Mouse (Mus musculus) brain, adult 10 weeks (tissue): ENCODE data around the gene G530012D18Rik. TPM values are rescaled to one million over a fixed set of nuclear protein-coding genes. Genes with fewer than 3 reads are reported as not detected.

ENCODE experiments used
- polyA plus RNA-seq: library from polyadenylated mRNA; stranded (reverse); fragments of 350-450 nt; fragmentation: Illumina TruSeq; extraction: RNeasy Lipid Tissue Mini Kit (QIAGEN cat#74804); gene quantifications from one replicate; pipeline ENCODE4 v1.2.3, GENCODE M21; 2015; ENCODE audit warnings: low read depth, low replicate concordance

Gene G530012D18Rik
- polyA plus RNA-seq: not detected

GRCm38 (mm10) chr1:85575376-85575775 is at the start of gene G530012D18Rik:
G530012D18Rik (plus strand) TSS chr1:85575676.

GRCm38 (mm10) chr1:85598271-85599012 is 23.0 kb downstream of the G530012D18Rik start, which contains the start of gene Sp110:
Sp110 (minus strand) TSS chr1:85598817.

GRCm38 (mm10) chr1:85600078-85600477 is 24.6 kb downstream of the G530012D18Rik start, which contains the start of gene Sp140:
Sp140 (plus strand) TSS chr1:85600378.

Other genes with a start within 250 kb of the G530012D18Rik start
- gene Sp110, start 23.1 kb downstream of the G530012D18Rik start, polyA plus RNA-seq: 1.9 TPM
- 2.2 TPM for gene Sp140, start 24.7 kb downstream of the G530012D18Rik start, polyA plus RNA-seq
- 6.6 TPM for gene Sp100, start 74.3 kb downstream of the G530012D18Rik start, polyA plus RNA-seq
- gene A630001G21Rik, start 203.0 kb downstream of the G530012D18Rik start, polyA plus RNA-seq: 0.65 TPM
- gene Cab39, start 217.8 kb downstream of the G530012D18Rik start, polyA plus RNA-seq: 143 TPM